Mouse (Mus musculus): ENCODE data around the gene Draxin.

The Draxin gene

DNA sequence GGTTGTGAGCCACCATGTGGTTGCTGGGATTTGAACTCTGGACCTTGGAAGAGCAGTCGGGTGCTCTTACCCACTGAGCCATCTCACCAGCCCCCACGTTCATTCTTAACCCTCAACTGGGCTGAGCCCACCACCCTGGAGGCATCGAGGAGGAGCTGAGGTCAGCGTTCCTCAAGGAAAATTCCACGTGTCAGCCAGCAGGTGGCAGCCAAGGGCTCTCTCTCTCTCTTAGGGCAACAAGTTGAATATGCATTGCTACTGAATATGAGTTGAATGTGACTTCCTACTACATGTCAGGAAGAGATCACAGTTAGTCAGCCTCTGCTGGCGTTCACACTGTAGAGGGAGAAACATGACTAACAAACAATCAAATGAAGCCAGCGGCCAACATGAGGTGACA, 37.8 kb upstream of the Draxin start:
- H3K27me3 ChIP-seq (ENCODE audit: insufficient read depth, low read length): peaks cover 49% of the 10 kb centered on the region
- peaks cover 56% of the 10 kb centered on the region for H3K4me1 ChIP-seq (replicated peaks; ENCODE audit: low read depth, low read length)
- no peak overlapping the region for H3K4me3 ChIP-seq (replicated peaks; ENCODE audit: low read length)
- no peaks in the 10 kb centered on the region for H3K9me3 ChIP-seq (ENCODE audit: low read length)
- H3K36me3 ChIP-seq (ENCODE audit: insufficient read depth, low read length): no peaks in the 10 kb centered on the region
- TF ChIP-seq CTCF (conservative IDR thresholded peaks at IDR 0.05; ENCODE audit: low read length): peak; percentile 62
- no peak for TF ChIP-seq POU5F1 (IDR thresholded peaks at IDR 0.05; ENCODE audit: borderline replicate concordance, low read length)

DNA sequence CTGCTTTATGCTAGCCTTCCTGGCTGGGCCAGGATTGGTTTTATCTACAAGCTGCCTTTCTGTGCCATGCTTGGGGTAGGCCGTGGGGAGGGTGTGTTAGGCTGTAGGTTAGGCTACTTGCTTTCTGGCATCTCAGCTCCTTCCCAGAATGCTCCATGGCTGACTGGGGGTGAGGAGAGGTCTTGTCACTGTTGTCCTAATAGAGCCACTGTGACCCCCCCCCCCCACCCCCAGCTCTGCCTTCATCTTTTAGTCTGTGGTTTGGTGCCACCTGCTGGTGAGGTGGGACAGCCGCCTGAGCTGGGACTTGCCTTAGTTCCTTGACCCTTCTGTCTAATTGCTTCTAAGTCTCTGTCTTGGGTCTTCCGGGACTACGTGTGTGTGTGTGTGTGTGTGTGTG, 36.5 kb upstream of the Draxin start:
- TF ChIP-seq CTCF (conservative IDR thresholded peaks at IDR 0.05; ENCODE audit: low read length) (peak; percentile 51), NANOG (IDR thresholded peaks at IDR 0.05; ENCODE audit: borderline replicate concordance, low read length) (no peak)
- H3K4me3 ChIP-seq (replicated peaks; ENCODE audit: low read length): no peak overlapping the region; the same call in 1 of the 2 replicates

DNA sequence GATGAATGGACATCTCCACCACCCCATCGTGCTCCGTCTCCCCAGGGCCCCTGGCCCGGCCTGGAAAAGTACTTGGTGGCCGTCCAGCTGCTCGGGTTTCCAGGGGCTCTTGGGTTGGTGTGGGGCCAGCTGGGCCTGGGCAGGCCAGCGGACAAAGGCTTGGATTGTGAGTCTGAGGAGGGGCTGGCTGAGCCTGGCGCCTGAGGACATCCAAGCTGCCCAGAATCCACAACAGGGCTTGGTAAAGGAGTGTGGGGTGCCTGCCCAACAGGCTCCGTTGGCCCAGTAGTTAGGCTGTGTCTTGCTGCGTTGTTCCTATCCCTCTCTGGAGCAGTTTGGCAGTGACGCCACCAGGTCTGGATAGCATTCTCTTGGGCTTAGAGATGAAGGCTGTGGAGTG, 35.9 kb upstream of the Draxin start:
- H3K9me3 ChIP-seq (ENCODE audit: low read length): no peaks in the 10 kb centered on the region
- TF ChIP-seq CTCF (conservative IDR thresholded peaks at IDR 0.05; ENCODE audit: low read length) (no peak), NANOG (IDR thresholded peaks at IDR 0.05; ENCODE audit: borderline replicate concordance, low read length) (no peak), POU5F1 (IDR thresholded peaks at IDR 0.05; ENCODE audit: borderline replicate concordance, low read length) (no peak)
- peaks cover 66% of the 10 kb centered on the region for H3K4me1 ChIP-seq (replicated peaks; ENCODE audit: low read depth, low read length)
- H3K27me3 ChIP-seq (ENCODE audit: insufficient read depth, low read length): peaks cover 48% of the 10 kb centered on the region
- peak overlapping the region; percentile 46 for H3K4me3 ChIP-seq (replicated peaks; ENCODE audit: low read length)
- H3K36me3 ChIP-seq (ENCODE audit: insufficient read depth, low read length): no peaks in the 10 kb centered on the region

More for the DNA sequence above, 36.5 kb upstream of the Draxin start:
- Histone ChIP-seq H3K36me3 (ENCODE audit: insufficient read depth, low read length) (no peaks in the 10 kb centered on the region), H3K4me1 (replicated peaks; ENCODE audit: low read depth, low read length) (peaks cover 62% of the 10 kb centered on the region), H3K27me3 (ENCODE audit: insufficient read depth, low read length) (peaks cover 48% of the 10 kb centered on the region), H3K9me3 (ENCODE audit: low read length) (no peaks in the 10 kb centered on the region)

DNA sequence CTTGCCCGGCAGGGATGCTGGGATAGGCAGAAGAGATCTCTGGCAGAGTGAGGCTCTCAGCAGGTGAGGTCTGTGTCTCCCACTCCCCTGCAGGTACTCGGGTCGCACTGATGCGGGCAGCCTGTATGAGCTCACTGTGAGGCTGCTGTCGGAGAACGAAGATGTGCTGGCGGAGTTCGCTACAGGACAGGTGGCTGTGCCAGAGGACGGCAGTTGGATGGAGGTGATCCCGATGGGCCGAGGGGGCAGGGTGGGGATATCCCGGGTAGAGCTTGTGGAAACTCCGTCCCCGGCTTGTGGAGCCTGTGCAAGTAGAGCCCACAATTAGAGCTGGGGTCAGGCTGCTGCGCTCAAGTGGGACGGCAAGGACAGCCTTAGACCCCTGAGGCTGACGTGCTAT, 35.1 kb upstream of the Draxin start:
- Histone ChIP-seq H3K9me3 (ENCODE audit: low read length) (no peaks in the 10 kb centered on the region), H3K4me3 (replicated peaks; ENCODE audit: low read length) (peak overlapping the region; percentile 51), H3K36me3 (ENCODE audit: insufficient read depth, low read length) (no peaks in the 10 kb centered on the region), H3K4me1 (replicated peaks; ENCODE audit: low read depth, low read length) (peaks cover 73% of the 10 kb centered on the region), H3K27me3 (ENCODE audit: insufficient read depth, low read length) (peaks cover 55% of the 10 kb centered on the region)
- no peak for TF ChIP-seq POU5F1 (IDR thresholded peaks at IDR 0.05; ENCODE audit: borderline replicate concordance, low read length)
- TF ChIP-seq CTCF (conservative IDR thresholded peaks at IDR 0.05; ENCODE audit: low read length): no peak
- TF ChIP-seq NANOG (IDR thresholded peaks at IDR 0.05; ENCODE audit: borderline replicate concordance, low read length): no peak

DNA sequence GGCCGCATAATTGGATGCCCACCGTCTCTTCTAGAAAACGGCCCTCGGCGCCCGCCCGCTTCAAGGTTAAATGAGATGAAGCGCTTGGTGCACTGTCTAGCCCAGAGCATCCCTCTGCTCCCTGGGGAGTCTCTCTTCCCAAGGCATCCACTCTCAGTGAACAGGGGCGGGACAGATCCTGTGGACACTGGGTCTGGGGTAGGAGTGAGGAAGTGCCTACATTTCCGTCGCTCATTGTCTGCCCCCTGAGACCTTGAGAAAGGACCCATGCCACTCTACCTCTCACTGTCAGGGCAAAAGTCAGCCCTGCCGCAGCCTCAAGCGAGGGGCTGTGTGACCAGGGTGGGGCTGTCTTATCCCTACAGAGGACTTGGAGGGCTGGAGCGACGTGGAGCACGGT, 34.0 kb upstream of the Draxin start:
- Histone ChIP-seq H3K4me1 (replicated peaks; ENCODE audit: low read depth, low read length) (peaks cover 63% of the 10 kb centered on the region), H3K9me3 (ENCODE audit: low read length) (no peaks in the 10 kb centered on the region), H3K4me3 (replicated peaks; ENCODE audit: low read length) (peak overlapping the region; percentile 72), H3K36me3 (ENCODE audit: insufficient read depth, low read length) (no peaks in the 10 kb centered on the region), H3K27me3 (ENCODE audit: insufficient read depth, low read length) (peaks cover 57% of the 10 kb centered on the region)
- no peak for TF ChIP-seq CTCF (conservative IDR thresholded peaks at IDR 0.05; ENCODE audit: low read length)

DNA sequence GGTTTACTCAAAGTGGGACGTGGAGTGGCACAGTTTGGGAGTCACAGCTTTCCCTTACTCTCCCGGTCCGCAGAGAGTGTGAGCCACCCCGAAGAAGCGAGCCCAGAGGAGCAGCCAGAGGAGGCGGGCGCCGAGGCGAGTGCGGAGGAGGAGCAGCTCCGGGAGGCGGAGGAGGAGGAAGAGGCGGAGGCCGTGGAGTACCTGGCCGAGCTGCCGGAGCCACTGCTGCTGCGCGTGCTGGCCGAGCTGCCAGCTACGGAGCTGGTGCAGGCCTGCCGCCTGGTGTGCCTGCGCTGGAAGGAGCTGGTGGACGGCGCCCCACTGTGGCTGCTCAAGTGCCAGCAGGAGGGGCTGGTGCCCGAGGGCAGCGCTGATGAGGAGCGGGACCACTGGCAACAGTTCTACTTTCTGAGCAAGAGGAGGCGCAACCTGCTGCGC, 33.5 kb upstream of the Draxin start:
- TF ChIP-seq POU5F1 (IDR thresholded peaks at IDR 0.05; ENCODE audit: borderline replicate concordance, low read length) (no peak), CTCF (conservative IDR thresholded peaks at IDR 0.05; ENCODE audit: low read length) (no peak), NANOG (IDR thresholded peaks at IDR 0.05; ENCODE audit: borderline replicate concordance, low read length) (no peak)
- Histone ChIP-seq H3K36me3 (ENCODE audit: insufficient read depth, low read length) (no peaks in the 10 kb centered on the region), H3K9me3 (ENCODE audit: low read length) (no peaks in the 10 kb centered on the region), H3K27me3 (ENCODE audit: insufficient read depth, low read length) (peaks cover 57% of the 10 kb centered on the region), H3K4me3 (replicated peaks; ENCODE audit: low read length) (peak overlapping the region; percentile 72), H3K4me1 (replicated peaks; ENCODE audit: low read depth, low read length) (peaks cover 61% of the 10 kb centered on the region)

DNA sequence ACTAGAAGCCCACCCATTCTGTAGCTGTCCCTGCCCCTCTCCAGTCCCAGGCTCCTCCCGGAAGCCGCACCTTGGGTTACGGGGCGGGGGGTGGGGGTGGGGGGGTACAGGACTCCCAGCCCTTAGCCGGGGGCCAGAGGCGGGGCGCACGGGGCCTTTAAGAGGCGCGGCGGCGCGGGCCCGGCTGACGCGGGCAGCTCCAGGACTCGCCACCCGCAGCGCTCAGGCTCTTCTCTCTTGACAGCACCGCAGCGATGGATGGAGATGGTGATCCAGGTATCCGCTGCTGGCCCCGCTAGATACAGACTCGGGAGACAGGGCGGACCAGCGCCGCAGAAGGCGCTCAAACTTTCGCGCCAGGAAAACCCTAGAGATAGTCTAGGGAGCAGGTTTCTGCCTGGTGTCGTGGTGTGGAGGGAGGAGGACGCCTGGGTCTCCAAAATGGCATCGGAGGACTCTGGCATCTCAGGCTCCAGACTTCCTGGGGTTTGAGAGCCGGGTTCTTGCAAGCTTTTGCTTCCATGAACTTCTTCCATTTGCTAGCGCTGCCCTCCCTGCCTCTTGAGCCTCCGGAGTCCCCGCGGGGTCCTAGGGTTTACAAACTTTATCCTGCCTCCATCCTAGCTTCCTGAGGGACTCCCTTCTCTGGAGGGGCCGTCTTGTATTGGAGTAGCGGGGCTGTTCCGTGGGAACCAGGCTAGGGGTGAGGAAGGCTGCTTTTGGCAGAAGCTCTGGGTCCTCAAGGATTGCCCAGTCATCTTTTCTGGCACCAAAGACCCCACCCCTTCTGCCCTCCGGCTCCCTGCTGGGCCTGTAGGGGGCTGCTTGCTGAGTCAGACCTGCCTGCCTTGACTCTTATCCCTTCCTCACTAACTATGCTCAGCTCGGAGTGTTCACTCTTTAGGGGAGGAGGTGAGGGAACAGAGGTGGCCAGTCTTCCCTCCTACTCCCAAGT, 30.2 kb upstream of the Draxin start, which contains the start of the genes Fbxo44 and Fbxo2:
TSS of gene Fbxo44 (minus strand) at position 47 of the 955 bp plus-strand sequence.
TSS of gene Fbxo2 (plus strand) at position 186 of the 955 bp plus-strand sequence.
- Histone ChIP-seq H3K4me1 (replicated peaks; ENCODE audit: low read depth, low read length) (peaks cover 75% of the 10 kb centered on the region), H3K9me3 (ENCODE audit: low read length) (no peaks in the 10 kb centered on the region), H3K4me3 (replicated peaks; ENCODE audit: low read length) (peak within 1 kb of the TSS; percentile 85), H3K27me3 (ENCODE audit: insufficient read depth, low read length) (peaks cover 50% of the 10 kb centered on the region), H3K36me3 (ENCODE audit: insufficient read depth, low read length) (peaks cover 22% of the 10 kb centered on the region)
- no peak for TF ChIP-seq POU5F1 (IDR thresholded peaks at IDR 0.05; ENCODE audit: borderline replicate concordance, low read length)
- no peak for TF ChIP-seq CTCF (conservative IDR thresholded peaks at IDR 0.05; ENCODE audit: low read length)
- TF ChIP-seq NANOG (IDR thresholded peaks at IDR 0.05; ENCODE audit: borderline replicate concordance, low read length): no peak

DNA sequence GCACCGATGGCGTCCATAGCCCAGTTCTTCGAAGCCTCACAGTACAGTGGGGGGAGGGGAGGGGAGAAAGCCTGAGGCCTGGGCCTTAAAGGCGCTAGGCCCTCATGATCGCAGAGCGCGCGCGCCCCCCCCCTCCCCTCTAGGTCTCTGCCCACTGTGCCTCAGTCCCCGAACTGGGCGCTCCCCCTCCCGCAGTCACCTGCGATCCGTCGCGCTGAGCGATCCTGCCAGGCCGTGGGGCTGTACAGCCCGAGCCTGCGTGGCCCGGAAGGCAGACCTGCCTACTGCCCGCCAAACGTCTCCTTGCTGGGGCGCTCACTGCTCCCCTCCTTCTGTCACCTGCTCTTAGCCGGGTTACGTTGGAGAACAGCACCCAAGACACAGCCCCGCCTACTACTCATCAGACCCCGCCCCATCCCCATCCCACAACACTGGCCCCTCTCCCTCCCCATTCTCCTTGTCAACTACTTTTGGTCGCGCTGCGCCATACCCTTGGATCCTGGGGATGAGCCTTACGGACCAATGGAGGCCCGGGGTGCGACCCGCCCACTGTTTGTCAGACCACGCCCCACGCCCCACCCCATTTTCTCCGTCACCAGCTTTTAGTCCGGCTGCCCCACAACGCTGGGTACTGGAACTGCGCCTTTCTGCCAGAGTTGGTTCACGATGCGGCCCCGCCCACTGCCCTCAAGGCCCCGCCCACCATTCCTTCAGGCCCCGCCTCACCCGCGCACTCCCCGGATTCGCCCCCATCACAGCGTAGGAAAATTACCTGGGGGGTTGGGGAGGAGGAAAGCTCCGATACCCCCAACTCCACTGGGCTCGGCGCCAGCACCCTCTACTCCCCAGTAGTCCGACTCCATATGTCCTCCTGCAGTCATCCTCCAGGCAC, 29.3 kb upstream of the Draxin start:
- peak overlapping the region; percentile 85 for H3K4me3 ChIP-seq (replicated peaks; ENCODE audit: low read length)
- no peaks in the 10 kb centered on the region for H3K9me3 ChIP-seq (ENCODE audit: low read length)
- H3K27me3 ChIP-seq (ENCODE audit: insufficient read depth, low read length): peaks cover 40% of the 10 kb centered on the region
- H3K36me3 ChIP-seq (ENCODE audit: insufficient read depth, low read length): peaks cover 30% of the 10 kb centered on the region
- peaks cover 75% of the 10 kb centered on the region for H3K4me1 ChIP-seq (replicated peaks; ENCODE audit: low read depth, low read length)
- no peak for TF ChIP-seq CTCF (conservative IDR thresholded peaks at IDR 0.05; ENCODE audit: low read length)
- no peak for TF ChIP-seq POU5F1 (IDR thresholded peaks at IDR 0.05; ENCODE audit: borderline replicate concordance, low read length)
- no peak for TF ChIP-seq NANOG (IDR thresholded peaks at IDR 0.05; ENCODE audit: borderline replicate concordance, low read length)

Data from E14TG2a.4 (cell line).